Mouse (Mus musculus): ENCODE data around the gene Pla2g3. TPM values are rescaled to one million over a fixed set of nuclear protein-coding genes. Genes with fewer than 3 reads are reported as not detected.

The Pla2g3 gene
- total RNA-seq (2017) = not detected in 2 replicates

GRCm38 (mm10) chr11:3487952-3488570, at the start of gene Pla2g3:
TSS of gene Pla2g3 (plus strand) at chr11:3488284.
- no peak for ATAC-seq (replicated peaks; ENCODE audit: low read depth, poor library complexity, severe bottlenecking)

GRCm38 (mm10) chr11:3441696-3442443, 46.2 kb upstream of the Pla2g3 start:
- no peak for ATAC-seq (replicated peaks; ENCODE audit: low read depth, poor library complexity, severe bottlenecking)

- ATAC-seq (replicated peaks; ENCODE audit: low read depth, poor library complexity, severe bottlenecking) = no peak
Observed at GRCm38 (mm10) chr11:3442677-3443076, 45.4 kb upstream of the Pla2g3 start.

GRCm38 (mm10) chr11:3443091-3443490, 45.0 kb upstream of the Pla2g3 start:
- no peak for ATAC-seq (replicated peaks; ENCODE audit: low read depth, poor library complexity, severe bottlenecking)

- no peak for ATAC-seq (replicated peaks; ENCODE audit: low read depth, poor library complexity, severe bottlenecking)
Observed at GRCm38 (mm10) chr11:3444875-3445274, 43.2 kb upstream of the Pla2g3 start.

- ATAC-seq (replicated peaks; ENCODE audit: low read depth, poor library complexity, severe bottlenecking) = peak; percentile 12
Observed at GRCm38 (mm10) chr11:3451701-3452163, 36.4 kb upstream of the Pla2g3 start.

- peak; percentile 98 for ATAC-seq (replicated peaks; ENCODE audit: low read depth, poor library complexity, severe bottlenecking)
Observed at GRCm38 (mm10) chr11:3452167-3452639, 35.9 kb upstream of the Pla2g3 start, which contains the start of gene Rnf185. TSS of gene Rnf185 (minus strand) at chr11:3452363.

GRCm38 (mm10) chr11:3452769-3453168, 35.3 kb upstream of the Pla2g3 start:
- no peak for ATAC-seq (replicated peaks; ENCODE audit: low read depth, poor library complexity, severe bottlenecking)

- ATAC-seq (replicated peaks; ENCODE audit: low read depth, poor library complexity, severe bottlenecking) = no peak
Observed at GRCm38 (mm10) chr11:3453467-3453866, 34.6 kb upstream of the Pla2g3 start.

GRCm38 (mm10) chr11:3454506-3454905, 33.6 kb upstream of the Pla2g3 start:
- no peak for ATAC-seq (replicated peaks; ENCODE audit: low read depth, poor library complexity, severe bottlenecking)

- peak; percentile 51 for ATAC-seq (replicated peaks; ENCODE audit: low read depth, poor library complexity, severe bottlenecking)
Observed at GRCm38 (mm10) chr11:3456354-3456753, 31.7 kb upstream of the Pla2g3 start.

GRCm38 (mm10) chr11:3458428-3459104, 29.5 kb upstream of the Pla2g3 start:
- ATAC-seq (replicated peaks; ENCODE audit: low read depth, poor library complexity, severe bottlenecking) = no peak

GRCm38 (mm10) chr11:3459105-3459468, 29.0 kb upstream of the Pla2g3 start:
- no peak for ATAC-seq (replicated peaks; ENCODE audit: low read depth, poor library complexity, severe bottlenecking)

GRCm38 (mm10) chr11:3462846-3463245, 25.2 kb upstream of the Pla2g3 start:
- ATAC-seq (replicated peaks; ENCODE audit: low read depth, poor library complexity, severe bottlenecking) = no peak

GRCm38 (mm10) chr11:3471448-3471850, 16.6 kb upstream of the Pla2g3 start:
- no peak for ATAC-seq (replicated peaks; ENCODE audit: low read depth, poor library complexity, severe bottlenecking)

GRCm38 (mm10) chr11:3472484-3472883, 15.6 kb upstream of the Pla2g3 start:
- peak; percentile 95 for ATAC-seq (replicated peaks; ENCODE audit: low read depth, poor library complexity, severe bottlenecking)

- peak; percentile 55 for ATAC-seq (replicated peaks; ENCODE audit: low read depth, poor library complexity, severe bottlenecking)
Observed at GRCm38 (mm10) chr11:3474480-3475115, 13.5 kb upstream of the Pla2g3 start.

- ATAC-seq (replicated peaks; ENCODE audit: low read depth, poor library complexity, severe bottlenecking) = no peak
Observed at GRCm38 (mm10) chr11:3475489-3475888, 12.6 kb upstream of the Pla2g3 start.

- no peak for ATAC-seq (replicated peaks; ENCODE audit: low read depth, poor library complexity, severe bottlenecking)
Observed at GRCm38 (mm10) chr11:3483980-3484642, 4.0 kb upstream of the Pla2g3 start.

GRCm38 (mm10) chr11:3486349-3486748, 1.7 kb upstream of the Pla2g3 start:
- 0 out of 2 replicates have a peak, but pooled peaks have one; percentile 24 for ATAC-seq (replicated peaks; ENCODE audit: low read depth, poor library complexity, severe bottlenecking)

Measured in common myeloid progenitor, adult 5-6 weeks (primary cell).